Mouse (Mus musculus) lung, embryonic 16.5 days (tissue): ENCODE data around the gene Gpr152. TPM values are rescaled to one million over a fixed set of nuclear protein-coding genes. Genes with fewer than 3 reads are reported as not detected.
A peak's percentile ranks its signal among the peaks of the same experiment; 100 is the strongest.
"Not testable (repeated sequence)": the region's sequence is repeated elsewhere in the genome, so short reads cannot be mapped to it uniquely, and the experiment has no call there.

Experiments used
- ATAC-seq: fragments of 200-750 bp; cut with Nextera tagmentation; 2 replicates; pipeline ENCODE4 v1.8.0; 2017; ENCODE audit warnings: low read depth, mild to moderate bottlenecking, moderate library complexity
- H3K27ac ChIP-seq: fragments of 300-500 bp; sonication (generic); 2 replicates; pipeline ENCODE4 v1.5.1; 2014; ENCODE audit warnings: mild to moderate bottlenecking, control low read depth, low read length
- H3K27me3 ChIP-seq: fragments of 300-500 bp; sonication (generic); 2 replicates; pipeline ENCODE4 v1.6.1; 2014; ENCODE audit warnings: low read depth, low read length, mixed read lengths; ENCODE audit not compliant: control insufficient read depth, insufficient read depth
- H3K36me3 ChIP-seq: fragments of 300-500 bp; sonication (generic); 2 replicates; pipeline ENCODE4 v1.6.1; 2014; ENCODE audit warnings: low read length; ENCODE audit not compliant: control insufficient read depth, insufficient read depth
- H3K4me1 ChIP-seq: fragments of 300-500 bp; sonication (generic); replicated peaks from 2 replicates; pipeline ENCODE4 v1.6.1; 2014; ENCODE audit warnings: low read length, mixed read lengths; ENCODE audit not compliant: control insufficient read depth, insufficient read depth
- H3K4me2 ChIP-seq: fragments of 300-500 bp; sonication (generic); 2 replicates; pipeline ENCODE4 v1.6.1; 2014; ENCODE audit warnings: low read depth, low read length, control low read depth
- H3K4me3 ChIP-seq: fragments of 300-500 bp; sonication (generic); 2 replicates; pipeline ENCODE4 v1.5.1; 2014; ENCODE audit warnings: mild to moderate bottlenecking, low read length, control low read depth
- H3K9ac ChIP-seq: fragments of 300-500 bp; sonication (generic); 2 replicates; pipeline ENCODE4 v1.6.1; 2014; ENCODE audit warnings: low read length, control low read depth
- H3K9me3 ChIP-seq: fragments of 300-500 bp; sonication (generic); 2 replicates; pipeline ENCODE4 v1.6.1; 2016; ENCODE audit warnings: low read length; ENCODE audit not compliant: control insufficient read depth
- WGBS: fragments of 180-500 bp; shearing (Covaris S2); extraction: QIAGEN DNeasy Blood & Tissue Kit; methylation state at CpG from one replicate; pipeline ENCODE4 v1.1.7; 2014; 5-methylcytosine and 5-hydroxymethylcytosine counted together
- polyA plus RNA-seq: library from polyadenylated mRNA; unstranded; fragments of >200 nt; fragmentation: Nextera tagmentation; extraction: Ambion mirVana; gene quantifications from 2 replicates; pipeline ENCODE4 v1.2.1, GENCODE M21; 2015

The Gpr152 gene
- polyA plus RNA-seq, 1 experiment from 2014 or later, result not detected

DNA sequence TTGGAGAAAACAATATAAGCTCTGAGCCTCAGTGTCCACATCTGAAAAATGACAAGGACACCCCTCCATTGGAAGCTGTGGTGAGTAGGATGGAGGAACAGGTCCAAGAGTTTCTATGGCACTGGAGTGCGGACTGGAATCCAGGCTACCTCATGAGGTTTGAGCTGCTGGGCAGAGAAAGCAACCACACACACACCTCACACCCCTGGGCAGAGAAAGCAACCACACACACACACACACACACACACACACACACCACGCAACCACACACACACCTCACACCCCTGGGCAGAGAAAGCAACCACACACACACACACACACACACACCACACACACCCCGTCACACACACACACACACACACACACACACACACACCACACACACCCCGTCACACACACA, 14.3 kb upstream of the Gpr152 start:
- Histone ChIP-seq H3K9ac (peak overlapping the region; percentile 93), H3K27ac (0 out of 2 replicates have a peak overlapping the region, but pooled peaks have one; percentile 1), H3K36me3 (peaks cover 11% of the 10 kb centered on the region), H3K4me3 (peak overlapping the region; percentile 89), H3K4me2 (peak overlapping the region; percentile 72), H3K4me1 (peaks cover 15% of the 10 kb centered on the region)
- 19% methylated on average over 2 of the region's 4 CpGs for WGBS
- not testable (repeated sequence) for H3K27me3 ChIP-seq, H3K9me3 ChIP-seq
- peak; percentile 10 for ATAC-seq

DNA sequence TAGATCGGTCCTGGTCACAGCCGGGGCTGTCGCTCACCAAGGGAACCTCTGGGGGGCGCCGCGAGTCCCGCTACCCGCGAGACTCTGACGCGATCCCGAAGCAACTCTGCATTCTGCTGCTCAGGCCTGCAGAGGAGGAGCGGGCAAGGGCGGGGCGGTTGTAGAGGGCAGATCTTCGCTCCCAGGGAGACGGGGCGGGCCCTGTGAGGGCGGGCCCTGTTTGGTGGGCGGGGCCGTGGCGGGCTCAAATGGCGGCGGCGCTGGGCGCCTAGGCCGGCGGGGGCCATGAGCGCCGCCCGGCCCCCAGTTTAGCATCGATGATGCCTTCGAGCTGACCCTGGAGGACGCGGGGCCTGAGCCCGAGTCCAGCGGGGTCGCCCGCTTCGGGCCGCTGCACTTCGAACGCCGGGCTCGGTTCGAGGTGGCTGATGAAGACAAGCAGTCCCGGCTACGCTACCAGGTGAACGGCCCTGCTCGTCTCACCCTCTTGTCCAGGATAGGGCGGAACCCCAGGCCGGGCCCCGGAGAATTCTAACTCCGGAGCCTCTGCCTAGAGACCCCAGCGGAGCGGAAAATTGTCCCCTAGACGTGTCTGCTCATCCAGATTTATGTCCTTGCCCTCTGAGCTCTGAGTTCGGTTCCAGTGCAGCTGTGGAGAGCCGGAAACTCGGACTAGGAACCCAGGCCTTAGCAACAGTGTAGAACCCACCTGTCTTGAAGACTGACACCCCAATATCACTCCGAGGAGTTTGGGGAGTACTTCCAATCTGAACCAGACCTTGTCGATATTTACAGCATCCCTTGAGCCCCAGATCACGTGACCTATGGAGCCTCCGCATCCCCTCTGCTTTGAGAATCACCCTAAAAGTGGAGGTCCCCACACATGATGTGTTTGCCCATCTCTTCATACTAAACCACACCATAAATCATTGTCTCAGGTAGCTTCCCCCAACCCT, 13.6 kb upstream of the Gpr152 start, which contains the start of gene Aip:
Gene Aip, minus strand, starts transcription at position 118 of the 956 bp plus-strand sequence.
- peaks cover 11% of the 10 kb centered on the region for H3K36me3 ChIP-seq
- no peaks in the 10 kb centered on the region for H3K9me3 ChIP-seq
- under 1% methylated on average over 58 of the region's 64 CpGs for WGBS
- H3K4me1 ChIP-seq, result peaks cover 8% of the 10 kb centered on the region
- H3K27ac ChIP-seq, result peak within 1 kb of the TSS; percentile 50
- H3K9ac ChIP-seq, result peak within 1 kb of the TSS; percentile 93
- no peaks in the 10 kb centered on the region for H3K27me3 ChIP-seq
- H3K4me3 ChIP-seq, result peak within 1 kb of the TSS; percentile 89
- peak; percentile 94 for ATAC-seq
- H3K4me2 ChIP-seq, result peak within 1 kb of the TSS; percentile 72

DNA sequence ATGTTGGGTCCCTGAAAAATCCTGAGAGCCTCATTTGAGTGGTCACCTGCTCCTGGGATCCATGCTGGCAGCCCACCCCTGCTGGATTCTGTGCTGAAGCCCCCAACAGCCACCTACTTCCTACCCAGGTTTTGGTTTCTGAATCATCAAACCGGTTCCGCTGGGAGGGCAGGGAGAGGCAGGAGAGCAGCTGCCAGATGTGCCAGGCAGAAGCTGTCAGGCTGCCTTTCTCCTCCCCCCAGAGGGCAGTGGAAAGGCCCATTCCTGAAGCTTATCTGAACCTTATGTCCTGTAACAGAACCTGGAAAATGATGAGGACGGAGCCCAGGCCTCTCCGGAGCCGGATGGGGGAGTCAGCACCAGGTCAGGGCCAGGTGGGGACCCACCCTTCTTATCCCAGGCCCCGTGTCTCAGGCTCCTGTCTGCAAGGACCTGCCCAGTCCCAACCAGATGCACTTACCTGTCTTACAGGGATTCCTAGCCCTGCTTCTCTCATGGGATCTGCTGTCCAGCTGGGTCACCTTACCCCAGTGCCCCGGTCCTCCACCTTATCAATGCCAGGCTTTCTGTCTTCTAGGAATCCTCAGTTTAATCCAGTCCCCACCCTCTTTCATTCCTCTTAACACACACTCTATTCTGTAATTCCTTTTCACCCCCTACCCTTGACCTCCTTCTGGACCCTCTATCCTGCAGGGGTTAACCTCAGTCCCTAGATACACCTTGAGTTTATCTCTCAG, 12.7 kb upstream of the Gpr152 start:
- Histone ChIP-seq H3K4me1 (peaks cover 8% of the 10 kb centered on the region), H3K27ac (no peak overlapping the region), H3K9me3 (no peaks in the 10 kb centered on the region), H3K27me3 (no peaks in the 10 kb centered on the region), H3K4me2 (peak overlapping the region; percentile 72), H3K4me3 (peak overlapping the region; percentile 89), H3K36me3 (peaks cover 11% of the 10 kb centered on the region), H3K9ac (peak overlapping the region; percentile 93)
- WGBS, result 48% methylated on average over 7 of the region's 7 CpGs
- ATAC-seq, result no peak

DNA sequence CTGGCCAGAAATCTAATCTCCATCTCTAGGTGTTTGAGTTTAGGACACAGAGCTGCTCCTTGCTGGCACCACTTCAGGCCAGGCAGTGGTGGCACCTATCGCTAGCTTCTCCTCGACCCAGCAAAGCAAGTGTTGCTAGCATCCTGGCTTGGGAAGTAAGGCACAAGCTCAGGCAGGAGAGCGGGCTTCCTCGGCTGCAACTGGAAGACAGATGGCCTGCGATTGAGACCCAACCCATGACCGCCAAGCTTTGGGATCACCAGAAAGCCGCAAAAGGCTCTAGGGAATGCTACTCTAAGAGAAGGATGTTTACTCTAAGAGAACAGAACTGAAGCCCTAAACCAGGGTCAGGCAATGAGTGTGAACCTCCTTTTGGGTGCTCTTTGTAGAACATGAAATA, 10.1 kb upstream of the Gpr152 start:
- H3K27ac ChIP-seq, result no peak overlapping the region
- no peak overlapping the region; the same call in 1 of the 2 replicates for H3K9ac ChIP-seq
- H3K4me2 ChIP-seq, result no peak overlapping the region
- peaks cover 17% of the 10 kb centered on the region for H3K36me3 ChIP-seq
- peaks cover 8% of the 10 kb centered on the region for H3K4me1 ChIP-seq
- WGBS, result 86% methylated on average over 7 of the region's 7 CpGs
- no peaks in the 10 kb centered on the region for H3K27me3 ChIP-seq
- no peaks in the 10 kb centered on the region for H3K9me3 ChIP-seq
- ATAC-seq, result no peak
- no peak overlapping the region for H3K4me3 ChIP-seq

DNA sequence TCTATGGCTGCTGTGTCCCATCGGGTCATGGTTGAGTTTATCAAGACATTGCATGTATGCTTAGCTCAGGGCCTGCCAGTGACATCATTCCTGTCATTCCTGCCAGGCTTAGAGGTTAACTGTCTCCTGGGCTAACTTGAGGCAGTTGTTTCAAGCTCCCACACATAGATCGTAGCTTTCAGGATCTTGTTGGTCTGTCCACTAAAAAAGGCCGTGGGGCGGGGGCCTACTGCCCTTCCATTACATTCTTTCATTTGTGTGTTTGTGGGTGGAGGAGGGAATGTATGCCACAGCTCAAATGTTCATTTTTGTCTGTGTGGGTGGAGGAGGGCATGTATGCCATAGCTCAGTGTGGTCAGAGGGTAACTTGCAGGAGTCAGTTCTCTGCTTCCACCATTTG, 9.5 kb upstream of the Gpr152 start:
- no peak for ATAC-seq
- Histone ChIP-seq H3K9ac (no peak overlapping the region), H3K4me2 (no peak overlapping the region), H3K9me3 (no peaks in the 10 kb centered on the region), H3K27ac (no peak overlapping the region), H3K4me3 (no peak overlapping the region), H3K4me1 (peaks cover 8% of the 10 kb centered on the region), H3K36me3 (peaks cover 17% of the 10 kb centered on the region), H3K27me3 (no peaks in the 10 kb centered on the region)
- WGBS, result 88% methylated on average over 4 of the region's 4 CpGs

DNA sequence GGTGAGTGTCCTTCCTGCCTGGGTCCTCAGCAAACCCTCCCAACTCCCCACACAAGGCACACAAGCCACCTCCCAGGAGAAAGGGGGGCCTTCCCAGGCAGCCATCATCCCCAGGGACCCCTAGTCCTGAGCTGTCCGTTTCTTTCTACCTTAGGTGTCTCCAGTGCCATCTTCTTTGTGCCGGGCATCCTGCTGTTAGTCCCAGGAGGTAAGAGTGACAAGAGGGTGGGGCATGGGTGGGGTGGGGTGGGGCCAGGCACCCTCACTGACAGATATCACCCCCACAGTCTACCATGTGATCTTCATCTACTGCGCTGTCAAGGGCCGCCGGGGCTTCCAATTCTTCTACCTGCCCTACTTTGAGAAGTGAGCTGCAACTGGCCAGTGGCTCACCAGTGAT, 8.5 kb upstream of the Gpr152 start:
- Histone ChIP-seq H3K9me3 (no peaks in the 10 kb centered on the region), H3K4me3 (no peak overlapping the region), H3K9ac (no peak overlapping the region), H3K27ac (no peak overlapping the region), H3K4me1 (peaks cover 8% of the 10 kb centered on the region), H3K36me3 (peaks cover 17% of the 10 kb centered on the region), H3K27me3 (no peaks in the 10 kb centered on the region), H3K4me2 (no peak overlapping the region)
- no peak for ATAC-seq
- WGBS, result 88% methylated on average over 5 of the region's 5 CpGs

DNA sequence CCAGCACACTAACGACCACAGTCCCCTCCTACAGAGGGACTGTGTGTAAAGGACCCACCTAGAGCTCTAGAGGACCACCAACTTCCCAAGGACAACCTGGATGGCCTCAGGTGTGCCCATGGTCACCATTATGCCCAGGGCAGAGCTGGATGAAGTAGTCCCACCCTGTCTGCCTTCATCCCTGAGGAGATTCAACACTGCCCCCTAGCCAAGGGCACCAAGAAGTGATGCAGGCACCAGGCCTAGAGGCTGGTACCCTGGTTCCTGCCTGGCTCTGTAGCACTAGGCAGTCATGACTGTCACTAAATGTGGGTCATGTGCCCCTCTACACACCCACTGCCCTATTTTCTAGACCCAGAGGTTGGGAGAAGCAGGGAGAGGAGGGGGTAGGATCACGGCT, 7.8 kb upstream of the Gpr152 start:
- Histone ChIP-seq H3K36me3 (peaks cover 17% of the 10 kb centered on the region), H3K9ac (no peak overlapping the region), H3K27me3 (no peaks in the 10 kb centered on the region), H3K9me3 (no peaks in the 10 kb centered on the region), H3K4me2 (no peak overlapping the region), H3K27ac (no peak overlapping the region), H3K4me1 (peaks cover 4% of the 10 kb centered on the region), H3K4me3 (no peak overlapping the region)
- WGBS, result 90% methylated on average over 2 of the region's 2 CpGs
- ATAC-seq, result no peak

DNA sequence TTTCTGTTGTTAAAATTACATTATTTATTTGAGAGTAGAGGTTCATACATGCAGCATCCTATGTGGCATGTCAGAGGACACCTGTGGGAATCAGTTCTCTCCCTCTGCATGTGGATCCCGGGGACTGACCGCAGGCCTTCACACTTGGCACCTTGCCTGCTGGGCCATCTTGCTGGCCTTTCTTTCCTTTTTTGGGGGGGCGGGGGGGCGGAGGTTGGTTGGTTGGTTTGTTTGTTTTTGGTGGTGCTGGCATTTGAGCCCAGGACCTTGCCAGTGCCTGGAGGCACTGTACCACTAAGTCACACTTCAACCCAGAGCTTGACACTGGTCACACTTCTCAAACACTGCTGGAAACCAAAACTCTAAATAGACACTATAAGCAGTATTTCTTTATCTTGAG, 5.2 kb upstream of the Gpr152 start:
- no peak for ATAC-seq
- Histone ChIP-seq H3K4me1 (0 out of 2 replicates have a peak, but pooled peaks cover 4% of the 10 kb centered on the region), H3K27me3 (no peaks in the 10 kb centered on the region), H3K4me3 (no peak overlapping the region), H3K4me2 (no peak overlapping the region), H3K9ac (no peak overlapping the region), H3K36me3 (peaks cover 11% of the 10 kb centered on the region), H3K9me3 (no peaks in the 10 kb centered on the region), H3K27ac (no peak overlapping the region)
- 85% methylated on average over 4 of the region's 4 CpGs for WGBS
